Mouse (Mus musculus): Measurements from ENCODE around the gene Bag5. TPM values are rescaled to one million over a fixed set of nuclear protein-coding genes. Genes with fewer than 3 reads are reported as not detected.

Bag5 gene
- total and polyA plus RNA-seq, 3 experiments = 24.0 to 38.0 TPM; not detected in 1

DNA sequence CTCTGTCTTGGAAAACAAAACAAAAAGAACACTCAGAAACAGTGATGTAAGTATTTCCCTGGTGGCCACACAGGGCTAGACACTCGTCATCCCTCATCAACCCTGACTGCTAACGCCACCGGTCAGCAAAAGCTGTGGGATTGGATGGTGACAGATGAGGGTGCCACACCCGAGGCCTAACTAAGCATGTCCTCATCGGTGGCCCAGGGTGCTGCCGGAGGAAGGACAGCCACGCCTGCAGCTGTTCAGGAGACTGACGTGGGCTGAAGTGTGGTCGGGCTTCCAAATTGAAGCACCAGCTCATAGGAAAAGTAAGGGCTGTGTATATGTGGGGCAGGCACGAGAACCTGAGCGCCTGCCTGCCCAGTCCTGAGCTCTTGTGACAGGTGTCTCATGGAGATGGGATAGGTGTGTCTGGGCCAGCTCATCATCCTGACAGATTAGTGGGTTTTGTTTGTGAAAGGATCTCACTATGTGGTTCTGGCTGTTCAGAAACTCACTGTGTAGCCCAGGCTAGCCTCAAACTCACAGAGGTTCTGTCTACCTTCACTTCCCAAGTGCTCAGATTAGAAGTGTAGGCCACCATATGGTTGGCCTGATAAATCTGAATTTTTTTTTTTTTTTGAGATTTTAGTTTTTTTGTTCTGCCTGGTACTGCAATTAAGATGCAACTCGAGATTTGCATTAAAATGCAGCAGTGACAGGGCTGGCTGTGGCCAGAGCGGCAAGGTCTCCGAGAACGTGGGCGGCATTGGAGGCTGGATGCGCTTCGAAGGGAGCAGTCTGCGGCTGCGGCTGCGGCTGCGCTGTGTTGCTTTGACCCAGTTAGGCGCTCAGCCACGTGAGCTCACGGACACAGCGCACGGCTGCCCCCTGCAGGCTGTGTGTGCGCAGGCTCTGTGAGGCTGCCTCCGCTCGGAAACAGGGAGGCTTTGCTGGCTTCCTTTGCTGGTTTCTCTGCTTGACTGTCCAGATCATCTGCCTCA is 19.1 kb upstream of the Bag5 start (continued):
- no peak; the same call in 1 of the 2 replicates for TF ChIP-seq ETS1 (IDR thresholded peaks at IDR 0.05; ENCODE audit: low read depth, low read length)
- peak; percentile 79 for TF ChIP-seq MYC (IDR thresholded peaks at IDR 0.05; ENCODE audit: low read depth, low read length)
- no peak; the same call in 1 of the 2 replicates for TF ChIP-seq RCOR1 (IDR thresholded peaks at IDR 0.05; ENCODE audit: low read depth, low read length)
- TF ChIP-seq MEF2A (IDR thresholded peaks at IDR 0.05; ENCODE audit: extremely low read depth, insufficient replicate concordance, low read depth, low read length, poor library complexity, severe bottlenecking) = no peak
- peak; percentile 88 for TF ChIP-seq MXI1 (IDR thresholded peaks at IDR 0.05; ENCODE audit: low read depth, low read length)
- TF ChIP-seq MAX (IDR thresholded peaks at IDR 0.05; ENCODE audit: low read length) = peak; percentile 85
- TF ChIP-seq EP300 (IDR thresholded peaks at IDR 0.05; ENCODE audit: low read depth in 1 of 2, low read length in 2 of 2) = no peak
- no peak for TF ChIP-seq ZKSCAN1 (IDR thresholded peaks at IDR 0.05; ENCODE audit: low read depth, low read length)
- peak; percentile 61 for TF ChIP-seq SMC3 (IDR thresholded peaks at IDR 0.05; ENCODE audit: low read depth, low read length)
- TF ChIP-seq KAT2A (conservative IDR thresholded peaks at IDR 0.05; ENCODE audit: low read depth, low read length) = no peak
- TF ChIP-seq TBP (IDR thresholded peaks at IDR 0.05; ENCODE audit: low read depth, low read length) = no peak
- TF ChIP-seq GATA1 (IDR thresholded peaks at IDR 0.05; ENCODE audit: low read depth, low read length) = no peak

DNA sequence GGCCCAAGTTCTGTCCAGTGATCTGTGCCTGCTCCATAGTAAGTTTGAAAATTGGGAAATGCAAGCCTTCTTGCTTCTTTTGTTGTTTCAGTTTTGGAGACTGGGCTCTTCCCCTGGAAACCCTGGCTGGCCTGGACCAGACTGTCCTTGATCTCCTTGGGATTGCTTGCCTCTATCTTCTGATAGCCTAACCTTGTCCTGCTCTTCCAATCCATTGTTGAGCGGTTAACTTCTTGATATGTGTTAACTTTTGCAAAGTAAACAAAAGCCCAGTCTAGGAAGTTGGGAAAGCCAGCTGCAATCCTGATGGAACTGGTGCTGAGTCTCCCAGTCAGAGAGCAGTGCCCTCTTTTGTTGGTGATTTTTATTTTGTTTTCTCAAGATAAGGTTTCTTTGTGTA is 14.9 kb upstream of the Bag5 start:
- no peak for DNase-seq (ENCODE audit: low read depth, low spot score)
- no peak overlapping the region for H3K4me3 ChIP-seq (ENCODE audit: control insufficient read depth in 1 of 2, insufficient read depth in 1 of 2, low read depth in 2 of 2, low read length in 2 of 2)

More for the DNA sequence above, 14.9 kb upstream of the Bag5 start:
- no peak overlapping the region for H3K9ac ChIP-seq (ENCODE audit: control insufficient read depth, low read depth, low read length, poor library complexity, severe bottlenecking)
- H3K27me3 ChIP-seq (ENCODE audit: control insufficient read depth in 1 of 2, insufficient read depth in 2 of 2, low read length in 2 of 2) = no peaks in the 10 kb centered on the region
- H3K4me1 ChIP-seq (ENCODE audit: control insufficient read depth in 1 of 2, insufficient read depth in 2 of 2, low read length in 2 of 2) = no peaks in the 10 kb centered on the region
- H3K36me3 ChIP-seq (ENCODE audit: control insufficient read depth in 1 of 2, insufficient read depth in 2 of 2, low read length in 2 of 2) = peaks cover 0 to 3% of the 10 kb centered on the region in 2 experiments; a peak in 2 of 4 replicates
- H3K79me2 ChIP-seq (ENCODE audit: control insufficient read depth, insufficient read depth, low read length, poor library complexity) = no peaks in the 10 kb centered on the region
- H3K27ac ChIP-seq (ENCODE audit: control insufficient read depth, low read depth, low read length) = no peak overlapping the region
- H3K9me3 ChIP-seq (replicated peaks; ENCODE audit: insufficient read depth, low read length) = no peaks in the 10 kb centered on the region
- TF ChIP-seq ETS1 (IDR thresholded peaks at IDR 0.05; ENCODE audit: low read depth, low read length) = no peak
- TF ChIP-seq MAX (IDR thresholded peaks at IDR 0.05; ENCODE audit: low read length) = no peak
- no peak for TF ChIP-seq NRF1 (IDR thresholded peaks at IDR 0.05; ENCODE audit: insufficient read depth, low read depth, low read length, poor library complexity, severe bottlenecking)
- no peak for TF ChIP-seq NELFE (IDR thresholded peaks at IDR 0.05; ENCODE audit: low read depth, low read length)
- TF ChIP-seq TBP (IDR thresholded peaks at IDR 0.05; ENCODE audit: low read depth, low read length) = no peak
- TF ChIP-seq TAL1 (IDR thresholded peaks at IDR 0.05; ENCODE audit: low read length) = no peak
- no peak for TF ChIP-seq ZNF384 (IDR thresholded peaks at IDR 0.05; ENCODE audit: low read depth, low read length)
- no peak for TF ChIP-seq MAZ (IDR thresholded peaks at IDR 0.05; ENCODE audit: low read depth, low read length)
- no peak for TF ChIP-seq HCFC1 (IDR thresholded peaks at IDR 0.05; ENCODE audit: low read depth, low read length)
- no peak for TF ChIP-seq MEF2A (IDR thresholded peaks at IDR 0.05; ENCODE audit: extremely low read depth, insufficient replicate concordance, low read depth, low read length, poor library complexity, severe bottlenecking)
- no peak for TF ChIP-seq MYC (IDR thresholded peaks at IDR 0.05; ENCODE audit: low read depth, low read length)
- no peak for TF ChIP-seq BHLHE40 (IDR thresholded peaks at IDR 0.05; ENCODE audit: borderline replicate concordance, low read depth, low read length)
- TF ChIP-seq TCF12 (IDR thresholded peaks at IDR 0.05; ENCODE audit: low read depth, low read length) = no peak
